Mouse (Mus musculus): ENCODE results near the gene Tff3. TPM values are rescaled to one million over a fixed set of nuclear protein-coding genes. Genes with fewer than 3 reads are reported as not detected.

Tff3 gene
- polyA plus RNA-seq, 1 experiment from 2014 or later = 179 TPM

DNA sequence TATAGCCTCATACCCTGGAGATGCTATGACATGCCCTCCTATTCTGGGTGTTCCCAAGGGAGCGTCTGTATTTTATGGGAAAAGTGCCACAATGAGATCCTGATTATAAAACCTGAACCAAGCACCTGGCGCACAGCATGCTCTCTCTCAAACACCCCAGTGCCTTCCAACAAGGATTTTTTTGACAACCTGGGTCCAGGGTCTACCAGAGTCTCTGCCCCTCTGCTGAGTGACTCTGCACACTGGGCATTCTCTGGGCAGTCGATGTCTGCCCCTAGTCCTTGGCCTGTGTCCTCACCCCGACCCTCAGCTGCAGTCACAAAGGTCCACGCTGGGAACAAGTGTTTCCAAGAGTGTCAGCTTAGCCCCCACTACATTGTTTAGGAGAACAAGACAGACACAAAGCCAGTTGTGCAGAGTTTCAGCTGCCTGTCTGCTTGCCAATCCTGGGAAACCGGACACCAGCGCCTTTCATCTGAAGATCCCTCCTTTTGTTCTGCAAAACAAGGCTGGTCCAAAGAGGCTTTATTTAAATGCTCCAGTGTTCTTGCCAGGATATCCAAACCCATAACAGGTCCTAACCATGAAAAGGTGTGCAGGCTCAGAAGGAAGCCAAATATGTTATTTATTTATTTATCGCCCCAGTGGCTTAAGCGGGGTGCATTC lies 16.1 kb downstream of the Tff3 start:
- Histone ChIP-seq H3K4me1 (ENCODE audit: control insufficient read depth, low read depth, low read length) (no peaks in the 10 kb centered on the region), H3K27me3 (ENCODE audit: control insufficient read depth, insufficient read depth, low read depth, low read length) (no peaks in the 10 kb centered on the region), H3K4me2 (ENCODE audit: low read depth, low read length) (no peak overlapping the region), H3K27ac (ENCODE audit: low read length) (no peak overlapping the region), H3K4me3 (ENCODE audit: low read depth, low read length) (no peak overlapping the region), H3K9ac (ENCODE audit: low read depth, low read length) (no peak overlapping the region), H3K36me3 (ENCODE audit: control insufficient read depth, insufficient read depth) (no peaks in the 10 kb centered on the region), H3K9me3 (replicated peaks; ENCODE audit: control insufficient read depth, low read length) (no peaks in the 10 kb centered on the region)
- 68% methylated on average over 9 of the region's 9 CpGs for WGBS (ENCODE audit: insufficient replicate concordance)
- ATAC-seq (ENCODE audit: low read depth) = no peak

DNA sequence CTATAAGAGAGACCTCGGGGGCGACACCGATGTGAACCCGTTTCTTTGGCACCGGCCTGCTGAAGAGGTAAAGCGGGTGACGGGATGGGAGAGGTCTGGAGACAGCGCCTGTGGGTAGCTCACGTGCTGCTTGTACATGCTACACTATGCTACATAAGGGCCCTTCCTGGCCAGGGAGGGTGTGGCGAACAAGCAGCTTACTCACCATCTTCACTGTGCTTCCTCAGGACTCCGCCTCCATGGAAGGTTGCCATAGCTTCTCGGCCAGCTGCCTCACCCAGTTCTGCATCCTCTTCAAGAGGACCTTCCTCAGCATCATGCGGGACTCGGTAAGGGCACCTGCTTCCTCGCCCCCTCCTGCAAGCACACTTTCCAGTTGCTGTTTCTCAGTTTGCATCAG lies 21.1 kb downstream of the Tff3 start:
- Histone ChIP-seq H3K9me3 (replicated peaks; ENCODE audit: control insufficient read depth, low read length) (no peaks in the 10 kb centered on the region), H3K4me1 (ENCODE audit: control insufficient read depth, low read depth, low read length) (peaks cover 6% of the 10 kb centered on the region), H3K27ac (ENCODE audit: low read length) (no peak overlapping the region), H3K9ac (ENCODE audit: low read depth, low read length) (no peak overlapping the region), H3K36me3 (ENCODE audit: control insufficient read depth, insufficient read depth) (no peaks in the 10 kb centered on the region), H3K4me3 (ENCODE audit: low read depth, low read length) (no peak overlapping the region), H3K4me2 (ENCODE audit: low read depth, low read length) (no peak overlapping the region), H3K27me3 (ENCODE audit: control insufficient read depth, insufficient read depth, low read depth, low read length) (no peaks in the 10 kb centered on the region)
- no peak for ATAC-seq (ENCODE audit: low read depth)
- WGBS (ENCODE audit: insufficient replicate concordance) = 82% methylated on average over 15 of the region's 15 CpGs

GRCm38 (mm10) chr17:31103823-31104222 lies 25.6 kb downstream of the Tff3 start:
- H3K4me1 ChIP-seq (ENCODE audit: control insufficient read depth, low read depth, low read length) = peaks cover 9% of the 10 kb centered on the region
- ATAC-seq (ENCODE audit: low read depth) = no peak
- no peak overlapping the region for H3K4me2 ChIP-seq (ENCODE audit: low read depth, low read length)
- H3K27me3 ChIP-seq (ENCODE audit: control insufficient read depth, insufficient read depth, low read depth, low read length) = no peaks in the 10 kb centered on the region
- no peak overlapping the region for H3K27ac ChIP-seq (ENCODE audit: low read length)
- no peak overlapping the region for H3K4me3 ChIP-seq (ENCODE audit: low read depth, low read length)
- H3K9ac ChIP-seq (ENCODE audit: low read depth, low read length) = no peak overlapping the region
- no peaks in the 10 kb centered on the region for H3K36me3 ChIP-seq (ENCODE audit: control insufficient read depth, insufficient read depth)
- WGBS (ENCODE audit: insufficient replicate concordance) = 78% methylated on average over 8 of the region's 8 CpGs
- H3K9me3 ChIP-seq (replicated peaks; ENCODE audit: control insufficient read depth, low read length) = no peaks in the 10 kb centered on the region

- no peak overlapping the region for H3K27ac ChIP-seq (ENCODE audit: low read length)
- no peak overlapping the region for H3K9ac ChIP-seq (ENCODE audit: low read depth, low read length)
- ATAC-seq (ENCODE audit: low read depth) = no peak
- peaks cover 15% of the 10 kb centered on the region for H3K4me1 ChIP-seq (ENCODE audit: control insufficient read depth, low read depth, low read length)
- WGBS (ENCODE audit: insufficient replicate concordance) = 75% methylated on average over 8 of the region's 8 CpGs
- no peak overlapping the region for H3K4me2 ChIP-seq (ENCODE audit: low read depth, low read length)
- H3K27me3 ChIP-seq (ENCODE audit: control insufficient read depth, insufficient read depth, low read depth, low read length) = no peaks in the 10 kb centered on the region
- H3K36me3 ChIP-seq (ENCODE audit: control insufficient read depth, insufficient read depth) = no peaks in the 10 kb centered on the region
- no peak overlapping the region for H3K4me3 ChIP-seq (ENCODE audit: low read depth, low read length)
- H3K9me3 ChIP-seq (replicated peaks; ENCODE audit: control insufficient read depth, low read length) = no peaks in the 10 kb centered on the region
Observed at GRCm38 (mm10) chr17:31103007-31103570, 26.4 kb downstream of the Tff3 start.

GRCm38 (mm10) chr17:31098788-31099187 lies 30.7 kb downstream of the Tff3 start:
- WGBS (ENCODE audit: insufficient replicate concordance) = 60% methylated on average over 5 of the region's 5 CpGs
- ATAC-seq (ENCODE audit: low read depth) = peak; percentile 77
- Histone ChIP-seq H3K4me1 (ENCODE audit: control insufficient read depth, low read depth, low read length) (peaks cover 11% of the 10 kb centered on the region), H3K4me3 (ENCODE audit: low read depth, low read length) (no peak overlapping the region), H3K9ac (ENCODE audit: low read depth, low read length) (no peak overlapping the region), H3K4me2 (ENCODE audit: low read depth, low read length) (no peak overlapping the region), H3K27me3 (ENCODE audit: control insufficient read depth, insufficient read depth, low read depth, low read length) (no peaks in the 10 kb centered on the region), H3K36me3 (ENCODE audit: control insufficient read depth, insufficient read depth) (no peaks in the 10 kb centered on the region; the same call in 1 of the 2 replicates), H3K9me3 (replicated peaks; ENCODE audit: control insufficient read depth, low read length) (no peaks in the 10 kb centered on the region), H3K27ac (ENCODE audit: low read length) (no peak overlapping the region)

GRCm38 (mm10) chr17:31096893-31097292 lies 32.6 kb downstream of the Tff3 start:
- no peak overlapping the region for H3K27ac ChIP-seq (ENCODE audit: low read length)
- 83% methylated on average over 2 of the region's 2 CpGs for WGBS (ENCODE audit: insufficient replicate concordance)
- no peak for ATAC-seq (ENCODE audit: low read depth)
- H3K4me1 ChIP-seq (ENCODE audit: control insufficient read depth, low read depth, low read length) = peaks cover 19% of the 10 kb centered on the region
- H3K4me2 ChIP-seq (ENCODE audit: low read depth, low read length) = no peak overlapping the region
- H3K4me3 ChIP-seq (ENCODE audit: low read depth, low read length) = no peak overlapping the region
- no peaks in the 10 kb centered on the region for H3K9me3 ChIP-seq (replicated peaks; ENCODE audit: control insufficient read depth, low read length)
- no peaks in the 10 kb centered on the region for H3K27me3 ChIP-seq (ENCODE audit: control insufficient read depth, insufficient read depth, low read depth, low read length)
- H3K9ac ChIP-seq (ENCODE audit: low read depth, low read length) = no peak overlapping the region
- H3K36me3 ChIP-seq (ENCODE audit: control insufficient read depth, insufficient read depth) = peaks cover 5% of the 10 kb centered on the region

GRCm38 (mm10) chr17:31095570-31095969 lies 33.9 kb downstream of the Tff3 start:
- H3K9ac ChIP-seq (ENCODE audit: low read depth, low read length) = no peak overlapping the region
- WGBS (ENCODE audit: insufficient replicate concordance) = 77% methylated on average over 7 of the region's 7 CpGs
- H3K4me2 ChIP-seq (ENCODE audit: low read depth, low read length) = no peak overlapping the region
- no peaks in the 10 kb centered on the region for H3K27me3 ChIP-seq (ENCODE audit: control insufficient read depth, insufficient read depth, low read depth, low read length)
- no peak for ATAC-seq (ENCODE audit: low read depth)
- no peak overlapping the region for H3K27ac ChIP-seq (ENCODE audit: low read length)
- H3K36me3 ChIP-seq (ENCODE audit: control insufficient read depth, insufficient read depth) = peaks cover 5% of the 10 kb centered on the region
- no peak overlapping the region for H3K4me3 ChIP-seq (ENCODE audit: low read depth, low read length)
- H3K4me1 ChIP-seq (ENCODE audit: control insufficient read depth, low read depth, low read length) = peaks cover 29% of the 10 kb centered on the region
- no peaks in the 10 kb centered on the region for H3K9me3 ChIP-seq (replicated peaks; ENCODE audit: control insufficient read depth, low read length)

DNA sequence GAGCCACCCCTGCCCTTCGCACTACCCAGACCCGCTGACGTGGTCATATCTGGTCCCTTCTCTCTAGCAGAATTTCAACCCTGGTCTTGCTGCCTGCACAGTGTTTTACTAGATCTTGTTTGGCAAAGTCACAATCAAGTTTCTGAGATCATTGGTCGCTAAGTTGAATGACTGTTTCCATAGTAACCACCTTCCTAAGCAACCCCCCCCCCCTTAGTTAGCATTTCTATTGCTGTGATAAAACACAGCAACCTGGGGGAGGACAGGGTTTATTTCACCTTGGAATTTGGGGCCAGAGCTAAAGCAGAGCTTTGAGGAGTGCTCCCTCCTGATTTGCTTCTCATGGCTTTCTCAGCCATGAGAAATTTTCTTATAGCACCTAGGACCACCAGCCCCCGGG lies 34.7 kb downstream of the Tff3 start:
- 74% methylated on average over 5 of the region's 5 CpGs for WGBS (ENCODE audit: insufficient replicate concordance)

DNA sequence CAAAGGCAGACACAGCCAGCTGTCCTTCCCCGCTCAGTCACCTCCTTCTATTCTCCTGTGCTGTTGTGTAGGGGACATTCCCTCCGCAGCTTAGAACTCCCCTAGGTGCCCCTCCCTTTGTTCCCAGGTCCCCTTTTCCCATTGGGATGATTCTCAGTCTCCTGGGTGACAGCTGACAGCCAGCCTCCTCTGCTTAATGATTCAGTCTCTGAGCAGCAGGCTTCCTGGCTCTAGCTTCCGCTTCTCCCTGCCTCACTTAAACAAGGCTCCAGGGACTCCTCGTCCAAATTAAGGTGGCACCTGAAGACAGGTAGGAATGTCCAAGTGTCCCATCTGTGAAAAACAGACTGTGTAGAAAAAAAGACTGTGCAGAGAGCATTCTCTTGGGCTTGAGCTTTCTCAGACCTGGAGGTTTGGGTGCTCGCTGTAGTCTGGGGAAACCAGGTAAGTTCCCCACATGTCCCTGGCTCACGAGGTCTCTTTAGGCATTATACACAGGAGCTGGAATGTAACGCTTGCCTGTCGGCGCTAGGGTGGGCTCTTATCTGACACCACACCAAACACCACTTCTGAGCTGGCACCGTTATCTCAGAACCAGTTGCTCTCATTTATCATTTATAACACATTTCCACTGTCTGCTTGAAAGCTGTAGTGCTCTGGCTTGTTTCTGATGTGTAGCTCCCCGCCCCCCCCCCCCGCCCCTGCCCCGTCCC lies 38.3 kb downstream of the Tff3 start:
- peaks cover 42% of the 10 kb centered on the region for H3K4me1 ChIP-seq (ENCODE audit: control insufficient read depth, low read depth, low read length)
- H3K9me3 ChIP-seq (replicated peaks; ENCODE audit: control insufficient read depth, low read length) = no peaks in the 10 kb centered on the region
- H3K9ac ChIP-seq (ENCODE audit: low read depth, low read length) = peak overlapping the region; percentile 64
- ATAC-seq (ENCODE audit: low read depth) = peak; percentile 93
- peak overlapping the region; percentile 58 for H3K4me2 ChIP-seq (ENCODE audit: low read depth, low read length)
- H3K4me3 ChIP-seq (ENCODE audit: low read depth, low read length) = peak overlapping the region; percentile 3; the same call in 1 of the 2 replicates
- WGBS (ENCODE audit: insufficient replicate concordance) = 23% methylated on average over 13 of the region's 13 CpGs
- H3K36me3 ChIP-seq (ENCODE audit: control insufficient read depth, insufficient read depth) = peaks cover 5% of the 10 kb centered on the region
- H3K27me3 ChIP-seq (ENCODE audit: control insufficient read depth, insufficient read depth, low read depth, low read length) = no peaks in the 10 kb centered on the region
- H3K27ac ChIP-seq (ENCODE audit: low read length) = peak overlapping the region; percentile 88

More for the DNA sequence above, 34.7 kb downstream of the Tff3 start:
- ATAC-seq (ENCODE audit: low read depth) = no peak
- Histone ChIP-seq H3K9me3 (replicated peaks; ENCODE audit: control insufficient read depth, low read length) (no peaks in the 10 kb centered on the region), H3K4me2 (ENCODE audit: low read depth, low read length) (no peak overlapping the region), H3K36me3 (ENCODE audit: control insufficient read depth, insufficient read depth) (peaks cover 5% of the 10 kb centered on the region), H3K4me3 (ENCODE audit: low read depth, low read length) (no peak overlapping the region), H3K4me1 (ENCODE audit: control insufficient read depth, low read depth, low read length) (peaks cover 37% of the 10 kb centered on the region), H3K27ac (ENCODE audit: low read length) (no peak overlapping the region), H3K9ac (ENCODE audit: low read depth, low read length) (no peak overlapping the region), H3K27me3 (ENCODE audit: control insufficient read depth, insufficient read depth, low read depth, low read length) (no peaks in the 10 kb centered on the region)
